Mouse (Mus musculus): Measurements from ENCODE around the gene Gm28230.

Gm28230 gene

GRCm38 (mm10) chr2:74691022-74691951, 35.2 kb upstream of the Gm28230 start, which contains the start of gene Hoxd10:
TSS of gene Hoxd10 (plus strand) at chr2:74691924.
- DNase-seq (ENCODE audit: low spot score) = no peak

- DNase-seq (ENCODE audit: low spot score) = no peak
Measured at GRCm38 (mm10) chr2:74691995-74692807, 34.3 kb upstream of the Gm28230 start.

- DNase-seq (ENCODE audit: low spot score) = no peak
Measured at GRCm38 (mm10) chr2:74692808-74693431, 33.6 kb upstream of the Gm28230 start.

- no peak for DNase-seq (ENCODE audit: low spot score)
Measured at GRCm38 (mm10) chr2:74693432-74693827, 33.1 kb upstream of the Gm28230 start.

- DNase-seq (ENCODE audit: low spot score) = no peak
Measured at GRCm38 (mm10) chr2:74694066-74694465, 32.5 kb upstream of the Gm28230 start.

- DNase-seq (ENCODE audit: low spot score) = no peak
Measured at GRCm38 (mm10) chr2:74695383-74695782, 31.1 kb upstream of the Gm28230 start.

- DNase-seq (ENCODE audit: low spot score) = no peak
Measured at GRCm38 (mm10) chr2:74695813-74696430, 30.6 kb upstream of the Gm28230 start.

GRCm38 (mm10) chr2:74696442-74697335, 29.8 kb upstream of the Gm28230 start:
- DNase-seq (ENCODE audit: low spot score) = no peak

GRCm38 (mm10) chr2:74697567-74698121, 28.9 kb upstream of the Gm28230 start, which contains the start of gene Hoxd9:
TSS of gene Hoxd9 (plus strand) at chr2:74697727.
- no peak for DNase-seq (ENCODE audit: low spot score)

- no peak for DNase-seq (ENCODE audit: low spot score)
Measured at GRCm38 (mm10) chr2:74698201-74699052, 28.1 kb upstream of the Gm28230 start.

GRCm38 (mm10) chr2:74699053-74699430, 27.5 kb upstream of the Gm28230 start:
- no peak for DNase-seq (ENCODE audit: low spot score)

GRCm38 (mm10) chr2:74699664-74700545, 26.6 kb upstream of the Gm28230 start:
- DNase-seq (ENCODE audit: low spot score) = no peak

- no peak for DNase-seq (ENCODE audit: low spot score)
Measured at GRCm38 (mm10) chr2:74700546-74701112, 25.9 kb upstream of the Gm28230 start.

- no peak for DNase-seq (ENCODE audit: low spot score)
Measured at GRCm38 (mm10) chr2:74701949-74702819, 24.3 kb upstream of the Gm28230 start.

- DNase-seq (ENCODE audit: low spot score) = no peak
Measured at GRCm38 (mm10) chr2:74702820-74703219, 23.7 kb upstream of the Gm28230 start.

GRCm38 (mm10) chr2:74703317-74703716, 23.2 kb upstream of the Gm28230 start:
- no peak for DNase-seq (ENCODE audit: low spot score)

GRCm38 (mm10) chr2:74703720-74704392, 22.7 kb upstream of the Gm28230 start:
- no peak for DNase-seq (ENCODE audit: low spot score)

All from spleen, adult 12 weeks (tissue).